Mouse (Mus musculus) CD8-positive naive resting alpha-beta T cell, adult 2 months (primary cell): Measurements from ENCODE around the gene Klf6.
A peak's percentile ranks its signal among the peaks of the same experiment; 100 is the strongest.

Experiments
- DNase-seq, 2 experiments: peaks; one replicate each; pipeline ENCODE4 v3.0.0; 2022; ENCODE audit warnings: low read depth in 2 of 2, low spot score in 2 of 2

Gene Klf6

GRCm38 (mm10) chr13:5861157-5862002, at the start of gene Klf6:
Gene Klf6, plus strand, starts transcription at chr13:5861482.
- DNase-seq, result peak; percentile 99 to 100

- DNase-seq, result no peak
Observed at GRCm38 (mm10) chr13:5813433-5813832, 47.8 kb upstream of the Klf6 start.

- no peak for DNase-seq
Observed at GRCm38 (mm10) chr13:5817250-5817649, 44.0 kb upstream of the Klf6 start.

- DNase-seq, result no peak
Observed at GRCm38 (mm10) chr13:5819173-5819572, 42.1 kb upstream of the Klf6 start.

- no peak for DNase-seq
Observed at GRCm38 (mm10) chr13:5822586-5822985, 38.7 kb upstream of the Klf6 start.

GRCm38 (mm10) chr13:5823150-5823549, 38.1 kb upstream of the Klf6 start:
- no peak for DNase-seq

- DNase-seq, result no peak
Observed at GRCm38 (mm10) chr13:5824189-5824815, 37.0 kb upstream of the Klf6 start.

GRCm38 (mm10) chr13:5826170-5826827, 35.0 kb upstream of the Klf6 start:
- no peak for DNase-seq

- DNase-seq, result no peak
Observed at GRCm38 (mm10) chr13:5831976-5832375, 29.3 kb upstream of the Klf6 start.

- DNase-seq, result no peak
Observed at GRCm38 (mm10) chr13:5837174-5837777, 24.0 kb upstream of the Klf6 start.

- DNase-seq, result no peak
Observed at GRCm38 (mm10) chr13:5841418-5841817, 19.9 kb upstream of the Klf6 start.

- no peak for DNase-seq
Observed at GRCm38 (mm10) chr13:5842911-5843310, 18.4 kb upstream of the Klf6 start.

- DNase-seq, result no peak
Observed at GRCm38 (mm10) chr13:5843829-5844228, 17.5 kb upstream of the Klf6 start.

GRCm38 (mm10) chr13:5844338-5844737, 16.9 kb upstream of the Klf6 start:
- no peak for DNase-seq

GRCm38 (mm10) chr13:5845161-5845590, 16.1 kb upstream of the Klf6 start:
- no peak for DNase-seq

- peak; percentile 56 to 60 for DNase-seq
Observed at GRCm38 (mm10) chr13:5845605-5846004, 15.7 kb upstream of the Klf6 start.

- no peak for DNase-seq
Observed at GRCm38 (mm10) chr13:5846860-5847259, 14.4 kb upstream of the Klf6 start.

GRCm38 (mm10) chr13:5847736-5848135, 13.5 kb upstream of the Klf6 start:
- DNase-seq, result no peak

- DNase-seq, result peak; percentile 84 to 86
Observed at GRCm38 (mm10) chr13:5860651-5861156, 578 bp upstream of the Klf6 start.

GRCm38 (mm10) chr13:5862003-5862625, 832 bp downstream of the Klf6 start:
- DNase-seq, result peak; percentile 43 to 64
